Mouse (Mus musculus) kidney, adult 11 months (tissue): ENCODE results near the gene Fbxl18.
"Not testable (repeated sequence)": the region's sequence is repeated elsewhere in the genome, so short reads cannot be mapped to it uniquely, and the experiment has no call there.

Experiments used
- DNase-seq: peaks from one replicate; pipeline ENCODE4 v3.0.0; 2022

Gene Fbxl18

DNA sequence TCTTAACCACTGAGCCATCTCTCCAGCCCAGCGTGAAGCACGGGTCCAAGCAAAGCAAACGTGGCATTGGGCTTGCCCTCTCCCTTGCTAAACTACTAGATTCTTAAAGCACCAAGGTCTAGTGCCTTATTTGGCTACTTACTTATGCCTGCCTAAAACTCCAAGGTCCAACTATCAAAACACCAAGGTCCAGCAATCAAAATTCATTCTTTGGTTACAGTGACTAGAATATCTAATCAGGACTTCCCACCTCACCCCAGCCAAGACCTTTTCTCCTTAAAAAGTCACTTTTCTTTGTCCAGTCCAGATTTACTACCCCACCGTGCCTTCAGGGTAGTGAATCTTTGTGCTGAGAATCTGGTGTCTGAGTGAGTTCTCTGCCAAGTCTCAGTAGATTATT is 3.1 kb upstream of the Fbxl18 start:
- no peak for DNase-seq

DNA sequence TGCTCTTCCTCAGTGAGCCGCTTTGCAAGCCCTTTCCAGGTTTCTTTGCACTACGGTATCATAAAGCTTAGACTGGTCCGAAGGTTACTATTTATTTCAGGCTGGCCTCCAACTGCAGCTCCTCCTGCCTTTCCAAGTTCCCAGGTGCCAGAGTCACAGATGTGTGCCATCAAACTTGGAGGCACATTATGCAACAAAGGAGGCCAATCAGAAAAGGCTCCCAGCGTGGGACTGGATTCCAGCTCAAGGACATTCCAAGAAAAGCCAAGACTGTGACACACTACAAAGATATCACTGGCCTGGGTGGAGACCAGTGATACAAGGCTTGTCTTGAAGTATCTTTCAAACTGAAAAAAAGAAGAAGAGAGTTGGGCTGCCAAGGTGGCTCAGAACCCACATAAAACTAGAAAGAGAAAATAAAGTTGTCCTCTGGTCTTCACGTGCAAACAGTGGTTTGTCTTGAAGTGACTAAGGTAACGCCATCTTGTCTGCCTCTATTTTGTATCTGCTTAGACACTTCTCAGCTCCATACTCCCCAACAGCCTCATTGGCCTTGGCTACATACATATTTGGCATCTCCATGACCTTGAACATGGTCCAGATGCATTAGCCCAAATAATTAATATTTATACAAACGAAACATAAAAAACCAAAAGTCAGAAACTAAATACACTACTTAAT is 2.5 kb upstream of the Fbxl18 start:
- DNase-seq: no peak

DNA sequence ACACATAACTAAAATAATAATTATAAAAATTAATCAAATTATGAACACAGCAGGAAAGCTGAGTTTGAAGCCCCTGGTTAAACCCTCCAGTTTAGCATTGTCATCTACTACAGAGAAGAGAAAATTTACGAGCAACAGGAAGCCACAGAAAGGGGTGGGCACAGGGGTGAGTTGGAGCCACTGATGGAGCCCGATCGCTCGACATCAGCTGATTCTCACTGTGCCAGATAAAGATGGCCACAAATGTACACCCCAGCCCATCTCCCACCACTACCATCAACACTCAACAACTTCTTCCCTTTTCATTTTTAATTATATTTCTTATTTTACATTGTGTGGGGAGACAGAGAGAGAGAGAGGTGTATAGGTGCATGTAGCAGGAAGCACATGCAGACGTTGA is 1.5 kb upstream of the Fbxl18 start:
- DNase-seq: no peak

DNA sequence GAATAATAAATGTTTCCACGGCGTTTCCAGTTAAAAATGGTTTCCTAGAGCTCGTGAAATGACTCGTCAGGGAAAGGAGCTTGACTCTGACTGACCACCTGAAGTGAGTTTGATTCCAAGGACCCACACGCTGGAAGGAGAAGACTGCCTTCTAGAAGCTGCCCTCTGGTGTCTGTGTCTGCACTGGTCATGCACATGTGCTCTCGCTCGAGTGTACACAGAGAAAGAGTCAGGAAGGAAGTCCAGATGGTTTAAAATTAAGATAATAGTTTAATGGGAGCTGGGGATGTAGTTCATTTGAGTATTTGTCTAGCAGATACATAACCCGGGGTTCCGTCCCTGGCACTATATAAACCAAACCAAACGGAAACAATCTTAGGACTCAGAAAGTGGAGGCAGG is 971 bp upstream of the Fbxl18 start:
- DNase-seq: no peak

DNA sequence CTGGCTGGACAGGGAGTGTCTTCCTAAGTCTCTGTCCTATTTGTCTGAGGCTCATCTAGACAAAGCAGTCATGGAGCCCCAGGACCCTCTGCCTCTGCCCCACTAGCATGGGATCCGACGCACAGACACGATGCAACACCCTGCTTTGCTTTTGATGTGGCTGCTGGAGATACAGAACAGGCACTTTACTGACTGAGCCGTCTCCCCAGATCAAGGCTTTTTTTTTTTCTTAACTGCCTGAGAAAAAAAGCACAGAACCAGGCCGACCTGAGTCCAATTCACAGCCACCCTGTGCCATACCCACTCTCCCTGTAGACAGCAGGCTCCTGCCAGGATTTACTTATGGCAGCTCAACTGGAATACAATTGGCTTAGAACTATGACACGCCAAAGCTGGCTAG is 3.8 kb downstream of the Fbxl18 start:
- no peak for DNase-seq

DNA sequence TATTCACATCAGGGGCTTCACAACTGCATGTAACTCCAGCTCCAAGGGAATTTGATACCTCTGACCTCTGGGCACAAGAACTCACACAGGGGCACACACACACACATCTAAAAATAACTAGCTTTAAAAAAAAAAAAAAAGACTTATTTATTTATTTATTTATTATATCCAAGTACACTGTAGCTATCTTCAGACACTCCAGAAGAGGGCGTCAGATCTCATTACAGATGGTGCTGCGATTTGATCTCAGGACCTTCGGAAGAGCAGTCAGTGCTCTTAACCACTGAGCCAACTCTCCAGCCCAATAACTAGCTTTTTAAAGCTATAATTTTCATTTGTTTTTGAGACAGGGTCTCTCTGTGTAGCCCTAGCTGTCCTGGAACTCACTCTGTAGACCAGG is 7.7 kb downstream of the Fbxl18 start:
- not testable (repeated sequence) for DNase-seq

DNA sequence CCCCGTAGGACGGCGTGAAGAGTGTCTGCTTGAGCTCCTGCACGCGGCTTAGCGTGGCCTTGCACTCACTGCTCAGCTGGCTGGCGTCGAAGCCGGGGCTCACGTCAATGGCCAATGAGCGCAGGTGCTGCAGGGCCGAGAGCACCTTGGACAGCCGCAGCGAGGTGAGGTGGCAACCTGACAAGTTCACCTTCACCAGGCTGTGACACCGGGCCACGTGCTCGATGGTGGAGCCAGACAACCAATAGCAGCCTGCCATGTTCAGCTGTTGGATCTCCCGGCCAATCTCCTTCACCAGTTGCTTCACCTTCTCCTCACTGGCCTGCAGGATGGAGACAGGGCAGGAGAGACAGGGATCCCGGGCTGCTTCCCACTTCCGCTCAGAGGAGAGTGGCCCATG is 8.5 kb downstream of the Fbxl18 start:
- no peak for DNase-seq

DNA sequence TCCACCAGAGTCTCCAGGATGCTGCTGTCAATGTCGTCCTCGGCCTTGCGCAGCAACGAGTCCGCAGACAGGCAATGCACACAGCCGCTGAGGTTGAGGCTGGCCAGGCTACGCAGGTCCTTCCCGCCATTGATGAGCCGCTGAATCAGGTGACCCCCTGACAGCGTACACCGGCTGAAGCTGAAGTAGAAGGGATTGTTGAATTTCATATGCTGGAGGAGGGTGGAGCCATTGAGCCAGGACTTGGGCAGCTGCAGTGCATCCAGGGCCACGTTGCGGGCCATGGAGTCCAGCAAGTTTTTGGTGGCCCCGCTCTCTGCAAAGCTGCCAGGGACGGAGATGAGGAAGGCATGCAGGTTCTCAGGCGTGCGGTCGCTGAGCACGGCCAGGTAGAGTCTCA is 9.0 kb downstream of the Fbxl18 start:
- DNase-seq: no peak

DNA sequence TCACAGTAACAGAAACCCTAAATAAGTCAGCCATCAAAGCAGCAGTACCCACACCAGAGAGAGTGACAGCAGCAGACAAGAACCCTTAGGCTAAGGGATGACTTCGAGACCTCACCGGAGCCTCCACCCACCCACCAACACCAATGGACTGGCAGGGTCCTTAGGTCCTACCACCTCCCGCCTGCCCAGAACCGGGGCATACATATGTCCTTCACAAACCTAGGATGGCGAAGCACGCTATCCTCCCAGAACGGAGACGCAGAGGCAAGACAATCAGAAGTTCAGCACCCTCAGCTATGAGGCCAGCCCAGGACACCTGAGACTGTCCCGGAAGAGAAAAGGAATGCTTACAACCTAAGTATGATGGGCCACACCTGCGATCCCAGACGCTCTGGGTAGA is 12.8 kb downstream of the Fbxl18 start:
- DNase-seq: no peak

DNA sequence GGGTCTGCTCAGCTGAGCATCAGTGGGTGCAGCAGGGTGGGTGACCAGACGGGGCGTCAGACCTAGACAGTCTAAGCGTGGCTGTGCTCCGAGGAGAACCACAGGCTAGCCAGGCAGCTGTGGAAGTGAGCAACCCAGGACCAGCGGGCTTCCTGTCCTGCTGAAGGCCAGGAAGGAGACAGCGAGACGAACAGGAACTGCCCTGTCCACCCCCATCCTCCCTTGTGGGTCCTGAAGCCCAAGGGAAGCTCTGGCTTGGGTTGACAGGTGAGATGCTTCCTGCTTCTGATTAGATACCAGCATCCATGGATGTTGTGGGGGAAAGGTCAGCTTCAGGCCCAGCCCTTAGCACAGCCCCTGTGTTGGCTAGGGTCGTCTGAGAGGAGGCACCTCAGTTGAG is 13.3 kb downstream of the Fbxl18 start:
- peak; percentile 59 for DNase-seq

DNA sequence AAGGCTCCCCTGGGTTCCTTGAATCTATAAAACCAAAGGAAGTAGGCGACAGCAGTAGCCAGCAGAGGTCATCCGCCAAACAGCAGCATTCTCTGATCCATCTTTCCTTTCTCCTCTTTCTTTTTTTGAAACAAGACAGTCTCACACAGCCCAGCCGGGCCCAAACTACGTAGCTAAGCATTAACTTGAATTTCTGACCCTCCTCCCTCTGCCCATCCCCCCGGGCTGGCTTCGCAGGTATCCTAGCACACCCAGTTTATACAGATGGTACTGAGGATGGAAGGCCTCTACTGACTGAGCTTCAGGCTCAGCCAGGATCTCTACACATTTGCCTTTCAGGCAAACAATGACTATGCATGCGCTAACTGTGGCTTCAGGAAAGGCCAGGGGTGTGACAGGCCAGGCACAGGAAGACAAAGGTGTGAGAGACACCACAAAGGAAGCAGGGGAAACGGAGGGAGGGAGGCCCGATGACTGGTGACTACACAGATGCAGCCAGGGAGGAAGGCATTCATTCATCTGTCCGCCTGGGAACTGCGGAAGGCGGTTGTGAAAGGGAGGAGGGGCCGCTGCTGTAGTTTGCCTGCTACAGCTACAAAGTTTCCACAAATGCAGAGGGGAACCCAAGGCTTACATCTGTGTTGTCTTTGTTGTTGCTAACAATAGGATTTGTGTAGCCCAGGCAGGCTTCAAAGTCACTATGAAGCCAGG is 14.3 kb downstream of the Fbxl18 start:
- peak; percentile 78 for DNase-seq

DNA sequence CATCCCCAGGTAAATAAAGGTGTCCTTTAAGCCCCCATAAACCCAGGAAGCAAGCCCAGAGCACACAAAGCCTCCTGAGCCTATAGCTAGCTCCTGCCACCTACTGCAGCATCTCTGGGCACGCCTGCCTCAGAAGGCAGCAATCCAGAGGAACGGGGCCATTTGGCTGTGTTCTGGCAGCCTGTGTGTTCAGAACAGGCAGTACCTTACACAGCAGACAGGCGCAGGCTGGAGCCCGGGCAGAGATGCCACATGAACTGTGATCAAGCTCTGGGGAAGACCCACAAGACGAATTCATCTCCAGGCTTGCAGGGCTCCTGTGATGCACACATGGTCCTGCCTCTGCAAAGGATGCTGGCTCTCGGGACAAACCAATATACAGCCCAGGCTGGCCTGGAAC is 15.0 kb downstream of the Fbxl18 start:
- no peak for DNase-seq

DNA sequence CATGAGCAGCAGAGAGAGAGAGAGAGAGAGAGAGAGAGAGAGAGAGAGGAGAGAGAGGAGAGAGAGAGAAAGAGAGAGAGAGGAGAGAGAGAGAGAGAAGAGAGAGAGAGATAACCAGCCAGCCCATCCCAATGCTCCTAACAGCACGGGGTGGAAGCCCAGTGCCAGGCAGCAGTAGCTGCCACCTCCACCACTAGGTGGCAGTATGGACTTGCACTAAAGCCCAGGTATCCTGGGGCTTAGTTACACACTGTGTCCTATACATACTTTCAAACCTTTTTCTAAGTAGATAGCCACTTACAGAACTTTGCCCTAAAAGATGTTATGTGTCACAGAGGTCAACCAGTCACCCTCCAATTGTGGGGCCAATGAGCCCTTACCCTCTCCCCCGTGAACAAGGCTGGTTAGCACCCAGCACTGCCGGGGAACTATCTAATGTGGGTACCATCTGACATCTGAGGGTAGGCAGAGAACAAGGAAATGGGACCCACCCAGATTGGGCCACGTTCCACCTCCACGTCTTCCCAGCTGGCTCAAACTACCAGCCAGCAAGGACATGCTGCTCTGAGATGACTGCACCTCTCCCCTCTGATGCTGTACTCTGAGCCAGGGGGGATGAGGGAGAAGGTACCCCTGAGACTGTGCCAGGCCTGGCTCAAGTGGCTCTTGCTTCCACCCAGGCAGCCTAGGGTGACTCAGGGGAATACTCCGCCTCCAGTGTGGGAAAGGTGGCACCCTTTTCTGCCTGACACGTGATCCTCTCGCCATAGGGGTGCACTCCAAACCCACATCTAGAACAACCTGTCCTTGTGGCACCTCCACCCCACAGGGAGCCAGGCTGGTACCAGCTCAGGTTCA is 15.7 kb downstream of the Fbxl18 start:
- peak; percentile 68 for DNase-seq

DNA sequence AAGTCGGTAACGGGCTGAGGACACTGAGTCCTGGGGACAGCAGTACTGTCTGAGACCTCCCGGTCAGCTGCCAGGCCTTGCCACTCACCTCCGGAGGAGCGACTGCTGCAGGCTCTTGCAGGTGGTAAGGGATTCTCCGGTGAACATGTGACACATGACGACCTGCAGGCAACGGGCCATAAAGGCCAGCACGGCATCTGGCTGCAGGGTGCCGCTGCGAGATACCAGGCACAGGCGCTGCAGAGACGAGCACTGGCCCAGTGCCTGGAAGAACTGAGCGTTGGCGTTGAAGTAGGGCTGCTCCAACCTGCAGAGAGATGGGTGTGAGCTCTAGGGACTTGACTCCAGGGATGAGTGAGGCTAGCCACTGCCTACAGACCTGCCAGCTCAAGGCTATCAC is 16.7 kb downstream of the Fbxl18 start:
- no peak for DNase-seq

DNA sequence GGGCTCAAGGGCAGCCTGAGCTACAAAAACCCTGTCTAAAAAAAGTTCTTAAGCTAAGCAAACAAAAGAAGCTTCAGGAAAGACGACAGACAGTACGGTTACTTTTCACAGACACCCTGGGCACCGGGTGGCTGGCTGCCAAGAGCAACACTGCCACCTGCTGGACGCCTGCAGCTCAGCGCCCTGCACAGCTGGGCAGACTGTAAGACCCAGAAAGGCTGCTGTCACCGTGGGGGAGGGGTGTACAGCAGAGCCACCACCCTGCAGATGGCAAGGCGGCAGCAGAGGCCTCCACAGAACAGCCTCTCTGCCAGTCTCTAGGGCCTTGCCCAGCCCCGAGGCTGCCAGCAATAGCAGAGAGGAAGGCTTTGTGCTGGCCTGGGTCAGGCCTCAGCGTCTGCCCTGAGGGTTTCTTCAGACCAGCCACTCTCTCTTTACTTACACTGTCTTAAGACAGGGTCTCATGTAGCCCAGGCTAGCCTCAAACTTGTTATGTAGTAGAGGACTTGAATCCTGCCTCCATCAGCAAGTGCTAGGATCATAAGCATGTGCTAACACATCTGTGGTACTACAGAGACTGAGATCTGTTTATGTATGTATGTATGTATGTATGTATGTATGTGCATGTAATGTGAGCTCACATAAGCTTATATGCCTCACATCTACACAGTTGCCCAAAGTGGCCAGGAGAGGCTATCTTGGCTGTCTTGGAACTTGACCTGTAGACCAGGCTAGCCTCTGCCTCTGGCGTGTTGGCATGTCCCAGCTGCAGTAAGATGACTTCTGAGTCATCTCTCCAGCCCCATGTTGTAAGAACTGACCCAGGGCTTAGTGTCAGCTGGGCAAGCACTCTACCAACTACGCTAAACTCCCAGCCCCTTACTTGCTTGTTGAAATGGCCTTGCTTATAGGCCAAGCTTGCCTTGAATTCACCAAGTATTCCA is 17.6 kb downstream of the Fbxl18 start:
- peak; percentile 71 for DNase-seq

DNA sequence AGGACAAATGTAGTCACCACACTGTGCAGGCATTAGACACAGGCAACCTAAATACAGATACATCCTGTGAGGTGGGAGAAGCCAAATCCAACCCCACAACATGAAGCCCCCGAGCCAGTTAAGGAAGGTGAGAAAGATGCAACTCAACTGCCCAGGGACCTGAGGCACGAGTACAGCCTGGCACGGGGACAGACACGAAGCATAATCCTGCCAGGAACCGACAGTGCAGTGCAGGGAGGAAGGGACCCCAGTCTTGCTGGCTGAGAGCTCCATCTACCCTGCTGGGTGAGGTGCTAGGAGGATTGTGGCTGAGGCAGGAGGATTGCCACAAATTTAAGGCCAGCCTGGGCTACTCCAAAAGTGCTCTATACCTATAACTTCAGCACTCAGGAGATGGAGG is 18.3 kb downstream of the Fbxl18 start:
- DNase-seq: no peak

DNA sequence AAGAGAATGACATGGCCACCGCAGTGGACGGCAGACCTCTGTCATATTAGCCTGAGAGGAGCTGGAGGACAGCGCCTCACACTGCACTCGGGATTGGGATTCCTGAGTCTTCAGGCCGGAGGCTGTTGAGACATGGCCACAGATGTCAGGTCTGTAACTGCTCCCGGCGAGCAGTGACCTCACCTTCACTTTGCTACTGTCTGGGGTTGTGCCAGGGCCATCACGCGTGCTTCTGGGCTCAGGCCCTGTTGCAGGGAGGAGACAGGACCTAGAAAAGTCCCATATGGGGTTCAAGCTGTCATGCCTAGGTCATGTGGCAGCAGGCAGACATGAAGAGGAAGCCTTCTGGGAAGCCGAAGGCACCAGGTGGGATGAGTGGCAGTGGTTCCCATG is 19.7 kb downstream of the Fbxl18 start:
- DNase-seq: no peak

DNA sequence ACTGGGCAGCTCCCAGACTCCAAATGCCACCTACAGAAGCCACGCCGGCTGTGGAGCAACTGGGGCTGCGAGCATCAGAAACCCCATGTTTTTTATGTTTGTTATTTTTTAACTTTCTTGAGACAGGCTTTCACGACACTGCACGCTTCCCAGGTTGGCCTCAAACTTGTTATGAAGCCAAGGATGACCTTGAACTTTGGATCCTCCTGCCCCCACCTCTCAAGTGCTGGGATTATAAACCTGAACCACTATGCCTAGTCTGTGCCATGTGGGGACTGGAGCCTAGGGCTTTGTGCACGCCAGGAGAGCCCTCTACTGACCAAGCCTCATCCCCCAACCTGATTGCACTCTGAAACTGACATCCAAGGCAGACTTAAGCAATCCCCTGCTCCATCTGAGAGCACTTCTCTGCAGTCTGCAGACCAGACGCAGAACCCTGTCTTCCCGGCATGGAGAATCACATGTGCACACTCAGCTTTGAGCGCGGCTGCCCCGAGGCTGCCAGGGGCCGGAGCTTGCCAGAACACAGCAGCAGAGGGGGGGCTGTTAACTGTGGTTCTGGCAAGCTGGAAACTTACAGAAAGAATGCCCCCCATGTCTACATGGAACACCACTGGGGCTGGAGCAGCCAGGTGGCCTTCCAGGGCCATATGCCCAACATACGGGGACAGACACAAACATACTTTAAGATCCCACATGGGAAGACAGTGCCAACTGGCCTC is 20.3 kb downstream of the Fbxl18 start:
- DNase-seq: no peak

DNA sequence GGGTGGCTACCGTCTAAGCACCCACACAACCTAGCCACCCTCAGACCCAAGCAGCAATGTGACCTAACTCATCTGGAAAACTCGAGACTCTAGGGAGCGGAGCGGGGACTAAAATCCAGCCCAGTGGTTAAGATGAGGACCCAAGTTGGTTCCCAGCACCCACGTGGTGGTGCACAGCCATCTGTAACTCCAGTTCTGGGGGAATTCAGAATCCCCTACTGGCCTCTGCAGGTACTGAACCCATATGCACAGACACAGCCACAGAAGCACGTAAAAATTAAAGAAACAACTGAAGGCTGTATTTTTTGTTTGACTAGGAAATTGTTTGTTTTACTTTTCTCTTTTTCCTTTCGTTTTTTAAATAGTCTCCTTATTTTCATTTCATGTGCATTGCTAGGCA is 21.5 kb downstream of the Fbxl18 start:
- DNase-seq: no peak

DNA sequence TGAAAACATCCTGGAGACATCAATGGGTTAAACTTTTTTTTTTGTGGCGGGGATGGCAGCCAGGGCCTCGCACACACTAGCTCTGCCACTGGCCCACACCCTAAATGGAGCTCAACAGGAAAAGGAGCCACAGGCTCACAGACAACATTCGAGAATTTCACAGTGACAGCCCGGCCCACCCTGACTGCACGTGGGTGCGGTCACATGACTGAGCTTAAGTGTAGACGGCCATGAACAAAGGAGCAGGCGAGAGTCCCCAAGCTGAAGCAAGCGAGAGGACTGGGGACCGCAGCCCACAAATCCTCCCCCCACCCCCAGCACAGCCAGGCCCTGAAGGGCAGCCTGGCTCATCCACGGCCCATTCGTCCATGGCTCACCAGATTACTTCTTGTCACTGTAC is 23.5 kb downstream of the Fbxl18 start:
- DNase-seq: no peak

DNA sequence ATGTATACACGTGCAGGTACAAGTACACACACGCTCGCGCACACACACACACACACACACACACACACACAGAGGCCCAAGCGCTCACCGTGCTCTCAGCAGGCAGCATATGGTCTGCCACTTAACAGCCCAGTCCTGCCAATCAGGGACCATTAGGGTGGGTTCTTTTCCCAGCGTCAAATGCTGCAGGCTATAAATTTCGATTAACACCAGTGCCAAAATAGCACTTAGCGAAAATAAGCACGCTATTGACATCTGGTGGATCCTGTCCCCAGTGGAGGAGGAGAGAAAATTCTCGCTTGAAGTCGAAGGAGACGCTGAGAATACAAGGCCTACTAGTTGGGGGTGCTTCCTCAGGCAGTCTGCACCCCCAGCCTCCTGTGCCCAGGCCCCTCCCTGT is 25.8 kb downstream of the Fbxl18 start:
- no peak for DNase-seq

DNA sequence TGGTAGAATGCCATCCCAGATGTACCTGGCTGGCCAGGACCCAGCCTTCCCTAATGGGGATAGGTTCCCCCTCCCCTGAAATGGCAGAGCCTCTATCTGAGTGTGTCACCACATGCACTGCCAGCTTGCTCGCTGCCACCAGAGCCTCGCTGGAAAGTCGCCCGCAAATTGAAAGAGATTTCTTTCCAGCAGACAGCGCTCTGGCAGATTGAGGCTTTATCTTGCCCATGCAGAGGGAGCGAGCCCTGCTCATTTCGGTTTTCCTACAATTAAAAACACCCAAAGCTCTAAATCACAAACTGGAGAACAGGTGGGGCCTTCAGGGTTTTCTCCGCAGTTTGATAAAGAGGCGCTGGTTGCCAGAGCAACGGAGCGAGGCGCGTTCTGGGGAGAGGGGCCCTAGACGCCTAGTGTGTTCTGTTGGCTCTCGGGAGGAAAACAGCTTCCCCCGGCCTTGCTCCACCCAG is 37.4 kb downstream of the Fbxl18 start:
- no peak for DNase-seq
